Mouse (Mus musculus): ENCODE data around the gene Hspa2. TPM values are rescaled to one million over a fixed set of nuclear protein-coding genes. Genes with fewer than 3 reads are reported as not detected.
"Not testable (repeated sequence)": the region's sequence is repeated elsewhere in the genome, so short reads cannot be mapped to it uniquely, and the experiment has no call there.

Gene Hspa2
- polyA plus RNA-seq, 1 experiment from 2014 or later: 4.2 TPM

DNA sequence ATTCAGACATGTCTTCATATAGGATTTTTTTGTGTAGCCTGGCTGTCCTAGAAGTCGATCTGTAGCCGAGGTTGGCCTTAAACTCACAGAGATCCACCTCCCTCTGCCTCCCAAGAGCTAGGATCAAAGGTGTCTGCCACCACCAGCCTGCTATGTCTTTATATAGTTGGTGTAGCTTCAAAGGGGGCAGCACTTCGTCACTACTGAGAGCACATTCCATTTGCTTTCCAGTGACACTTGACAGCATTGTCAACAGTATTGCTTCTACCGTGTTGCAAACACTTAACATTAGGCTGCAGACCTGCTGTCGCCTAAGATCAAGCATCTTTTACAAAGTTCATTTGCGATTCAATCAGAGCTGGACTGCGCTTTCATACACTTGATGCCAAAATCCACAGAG is 30.1 kb downstream of the Hspa2 start:
- no peaks in the 10 kb centered on the region for H3K9me3 ChIP-seq (ENCODE audit: control insufficient read depth, low read length)
- no peak overlapping the region for H3K4me3 ChIP-seq (ENCODE audit: low read depth, low read length)
- DNase-seq (ENCODE audit: low spot score) (no peak), ATAC-seq (replicated peaks; ENCODE audit: low FRiP score) (no peak)
- H3K27ac ChIP-seq (ENCODE audit: low read depth, low read length): no peak overlapping the region
- peaks cover 24% of the 10 kb centered on the region for H3K27me3 ChIP-seq (replicated peaks; ENCODE audit: control insufficient read depth, insufficient read depth, low read length)
- no peaks in the 10 kb centered on the region for H3K36me3 ChIP-seq (ENCODE audit: control insufficient read depth, insufficient read depth, low read length)
- WGBS: 36% methylated on average over 7 of the region's 7 CpGs
- H3K9ac ChIP-seq (ENCODE audit: low read depth, low read length): no peak overlapping the region
- no peak overlapping the region for H3K4me2 ChIP-seq
- H3K4me1 ChIP-seq (replicated peaks; ENCODE audit: control insufficient read depth, insufficient read depth, low read length): no peaks in the 10 kb centered on the region

DNA sequence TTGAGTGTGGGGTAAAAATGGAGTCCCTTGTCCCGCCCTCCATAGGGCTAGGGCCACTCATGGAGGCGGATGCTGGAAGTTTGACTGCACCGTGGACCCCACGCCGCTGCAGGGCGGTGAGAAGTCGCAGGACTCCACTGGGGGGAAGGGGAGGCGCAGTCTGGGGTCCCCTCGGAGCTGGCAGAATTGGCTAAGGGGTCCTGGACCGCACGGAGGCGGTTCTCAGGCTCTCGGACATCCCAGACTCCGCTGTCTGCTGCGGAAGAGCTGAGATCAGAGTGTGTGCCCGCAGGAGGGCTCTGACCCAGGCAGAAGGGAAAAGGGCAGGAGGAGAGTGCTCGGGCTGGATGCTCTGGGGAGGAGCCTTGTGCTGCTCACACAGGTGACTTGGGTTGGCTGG is 31.1 kb downstream of the Hspa2 start:
- H3K4me2 ChIP-seq: peak overlapping the region; percentile 60
- H3K9ac ChIP-seq (ENCODE audit: low read depth, low read length): no peak overlapping the region
- ATAC-seq (replicated peaks; ENCODE audit: low FRiP score): no peak
- peak overlapping the region; percentile 36 for H3K4me3 ChIP-seq (ENCODE audit: low read depth, low read length)
- 5% methylated on average over 17 of the region's 17 CpGs for WGBS
- H3K4me1 ChIP-seq (replicated peaks; ENCODE audit: control insufficient read depth, insufficient read depth, low read length): no peaks in the 10 kb centered on the region
- no peaks in the 10 kb centered on the region for H3K36me3 ChIP-seq (ENCODE audit: control insufficient read depth, insufficient read depth, low read length)
- no peaks in the 10 kb centered on the region for H3K9me3 ChIP-seq (ENCODE audit: control insufficient read depth, low read length)
- peaks cover 24% of the 10 kb centered on the region for H3K27me3 ChIP-seq (replicated peaks; ENCODE audit: control insufficient read depth, insufficient read depth, low read length)
- no peak overlapping the region for H3K27ac ChIP-seq (ENCODE audit: low read depth, low read length)
- no peak for DNase-seq (ENCODE audit: low spot score)

DNA sequence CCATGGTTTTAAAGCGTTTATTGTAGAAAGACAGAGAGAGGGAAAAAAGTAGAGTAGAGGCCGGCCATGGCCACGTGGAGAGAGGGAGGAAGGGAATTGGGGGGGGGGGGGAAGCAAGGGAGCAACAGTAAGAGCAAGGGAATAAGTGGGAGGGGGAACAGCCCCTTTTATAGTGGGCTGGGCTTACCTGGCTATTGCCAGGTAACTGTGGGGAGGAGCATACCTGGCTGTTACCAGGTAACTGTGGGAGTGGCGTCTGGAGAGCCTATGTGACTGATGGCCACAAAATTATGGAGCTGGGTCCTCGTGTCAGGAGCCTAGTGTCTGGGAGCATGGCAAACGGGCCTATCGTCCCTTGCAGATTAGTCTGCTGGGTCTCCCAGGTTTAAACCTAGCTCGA is 31.6 kb downstream of the Hspa2 start:
- H3K4me2 ChIP-seq: peak overlapping the region; percentile 60
- DNase-seq (ENCODE audit: low spot score) (no peak), ATAC-seq (replicated peaks; ENCODE audit: low FRiP score) (no peak)
- no peak overlapping the region for H3K9ac ChIP-seq (ENCODE audit: low read depth, low read length)
- no peak overlapping the region for H3K4me3 ChIP-seq (ENCODE audit: low read depth, low read length)
- H3K9me3 ChIP-seq (ENCODE audit: control insufficient read depth, low read length): no peaks in the 10 kb centered on the region
- no peaks in the 10 kb centered on the region for H3K4me1 ChIP-seq (replicated peaks; ENCODE audit: control insufficient read depth, insufficient read depth, low read length)
- no peak overlapping the region for H3K27ac ChIP-seq (ENCODE audit: low read depth, low read length)
- no peaks in the 10 kb centered on the region for H3K36me3 ChIP-seq (ENCODE audit: control insufficient read depth, insufficient read depth, low read length)
- peaks cover 24% of the 10 kb centered on the region for H3K27me3 ChIP-seq (replicated peaks; ENCODE audit: control insufficient read depth, insufficient read depth, low read length)
- 33% methylated on average over 8 of the region's 8 CpGs for WGBS

DNA sequence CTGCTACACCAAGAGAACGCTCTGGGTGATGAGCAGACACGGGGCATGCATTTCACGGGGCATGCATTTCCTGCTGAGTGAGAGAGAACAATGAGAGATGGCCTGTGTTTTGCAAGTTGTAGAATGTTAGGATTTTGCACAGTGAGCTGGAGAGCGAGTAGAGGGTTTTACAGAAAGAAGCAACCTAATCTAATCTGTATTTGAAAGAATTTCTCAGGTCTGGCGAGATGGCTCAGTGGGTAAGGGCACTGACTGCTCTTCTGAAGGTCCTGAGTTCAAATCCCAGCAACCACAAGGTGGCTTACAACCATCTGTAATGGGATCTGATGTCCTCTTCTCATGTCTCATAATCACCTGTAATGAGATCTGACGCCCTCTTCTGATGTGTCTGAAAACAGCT is 39.5 kb downstream of the Hspa2 start:
- not testable (repeated sequence) for H3K9ac ChIP-seq (ENCODE audit: low read depth, low read length); H3K27me3 ChIP-seq (replicated peaks; ENCODE audit: control insufficient read depth, insufficient read depth, low read length); H3K4me1 ChIP-seq (replicated peaks; ENCODE audit: control insufficient read depth, insufficient read depth, low read length); H3K36me3 ChIP-seq (ENCODE audit: control insufficient read depth, insufficient read depth, low read length); H3K9me3 ChIP-seq (ENCODE audit: control insufficient read depth, low read length); H3K27ac ChIP-seq (ENCODE audit: low read depth, low read length); ATAC-seq (replicated peaks; ENCODE audit: low FRiP score); H3K4me2 ChIP-seq; DNase-seq (ENCODE audit: low spot score); H3K4me3 ChIP-seq (ENCODE audit: low read depth, low read length)
- 74% methylated on average over 6 of the region's 6 CpGs for WGBS

DNA sequence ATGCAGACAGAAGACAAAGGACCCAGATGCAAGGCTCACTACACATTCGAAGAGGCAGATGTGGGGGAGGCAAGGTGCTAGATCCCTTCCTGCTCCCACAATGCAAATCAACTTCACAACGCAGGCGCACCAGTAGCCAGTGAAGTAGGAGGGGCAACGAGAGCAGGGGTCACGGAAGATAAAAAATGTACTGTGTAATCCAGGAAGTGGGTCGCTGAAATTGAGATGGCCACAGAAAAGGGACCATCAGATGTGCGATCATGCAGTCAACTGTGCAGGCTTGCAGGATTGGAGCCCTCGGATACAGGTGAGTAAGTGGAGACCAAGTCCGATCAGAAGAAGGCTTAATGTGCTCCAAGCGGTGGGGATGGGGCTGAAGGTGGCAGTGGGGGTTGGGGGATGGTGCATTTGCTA is 40.4 kb downstream of the Hspa2 start:
- 48% methylated on average over 10 of the region's 10 CpGs for WGBS
- H3K4me2 ChIP-seq: peak overlapping the region; percentile 52
- no peaks in the 10 kb centered on the region for H3K27me3 ChIP-seq (replicated peaks; ENCODE audit: control insufficient read depth, insufficient read depth, low read length)
- no peaks in the 10 kb centered on the region for H3K36me3 ChIP-seq (ENCODE audit: control insufficient read depth, insufficient read depth, low read length)
- H3K4me3 ChIP-seq (ENCODE audit: low read depth, low read length): peak overlapping the region; percentile 46
- H3K27ac ChIP-seq (ENCODE audit: low read depth, low read length): no peak overlapping the region
- ATAC-seq (replicated peaks; ENCODE audit: low FRiP score): peak; percentile 36; the same call in 1 of the 2 replicates
- H3K9me3 ChIP-seq (ENCODE audit: control insufficient read depth, low read length): no peaks in the 10 kb centered on the region
- no peak for DNase-seq (ENCODE audit: low spot score)
- H3K4me1 ChIP-seq (replicated peaks; ENCODE audit: control insufficient read depth, insufficient read depth, low read length): no peaks in the 10 kb centered on the region
- H3K9ac ChIP-seq (ENCODE audit: low read depth, low read length): no peak overlapping the region

DNA sequence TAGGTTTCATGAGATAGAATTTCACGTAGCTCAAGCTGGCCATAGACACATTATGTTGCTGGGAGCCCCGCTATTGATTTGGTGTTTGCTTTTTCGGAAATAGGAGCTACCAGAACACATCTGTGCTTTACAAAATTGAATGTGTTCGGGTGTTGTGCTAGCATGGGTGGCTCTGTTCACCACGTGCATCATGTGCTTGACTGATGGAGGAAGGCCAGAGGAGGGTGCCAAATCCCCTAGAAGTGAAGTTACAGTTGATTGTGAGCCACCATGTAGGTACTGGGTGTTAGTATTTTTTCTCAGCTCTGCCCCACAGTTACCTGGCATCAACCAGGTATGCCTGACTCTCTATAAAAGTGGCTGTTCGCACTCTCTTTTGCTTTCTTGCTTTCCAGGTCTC is 40.9 kb downstream of the Hspa2 start:
- 65% methylated on average over 6 of the region's 6 CpGs for WGBS
- no peak overlapping the region for H3K9ac ChIP-seq (ENCODE audit: low read depth, low read length)
- peak overlapping the region; percentile 52 for H3K4me2 ChIP-seq
- H3K36me3 ChIP-seq (ENCODE audit: control insufficient read depth, insufficient read depth, low read length): no peaks in the 10 kb centered on the region
- no peak overlapping the region for H3K27ac ChIP-seq (ENCODE audit: low read depth, low read length)
- peak overlapping the region; percentile 46 for H3K4me3 ChIP-seq (ENCODE audit: low read depth, low read length)
- DNase-seq (ENCODE audit: low spot score) (no peak), ATAC-seq (replicated peaks; ENCODE audit: low FRiP score) (no peak)
- H3K4me1 ChIP-seq (replicated peaks; ENCODE audit: control insufficient read depth, insufficient read depth, low read length): no peaks in the 10 kb centered on the region
- H3K27me3 ChIP-seq (replicated peaks; ENCODE audit: control insufficient read depth, insufficient read depth, low read length): no peaks in the 10 kb centered on the region
- H3K9me3 ChIP-seq (ENCODE audit: control insufficient read depth, low read length): no peaks in the 10 kb centered on the region

DNA sequence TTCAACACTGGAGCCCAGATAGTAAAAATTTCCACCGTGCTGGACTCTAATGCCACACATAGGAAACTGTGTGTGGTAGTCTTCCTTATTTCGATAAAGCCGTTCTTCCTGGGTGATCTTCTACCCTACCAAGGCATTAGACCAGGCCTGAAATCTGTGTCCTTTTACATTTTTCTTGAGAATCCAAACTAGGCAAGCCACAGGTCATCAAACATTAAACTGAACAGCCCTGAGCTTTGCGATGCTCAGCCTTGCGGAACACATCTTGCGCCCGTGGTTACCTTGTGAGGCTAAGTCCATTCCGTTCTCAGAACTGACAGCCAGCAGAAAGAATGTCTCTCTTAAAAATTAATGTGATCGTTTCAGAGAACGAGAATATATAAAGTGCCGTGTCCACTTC is 42.2 kb downstream of the Hspa2 start:
- no peaks in the 10 kb centered on the region for H3K4me1 ChIP-seq (replicated peaks; ENCODE audit: control insufficient read depth, insufficient read depth, low read length)
- ATAC-seq (replicated peaks; ENCODE audit: low FRiP score) (no peak), DNase-seq (ENCODE audit: low spot score) (no peak)
- no peaks in the 10 kb centered on the region for H3K9me3 ChIP-seq (ENCODE audit: control insufficient read depth, low read length)
- H3K4me3 ChIP-seq (ENCODE audit: low read depth, low read length): no peak overlapping the region
- H3K27ac ChIP-seq (ENCODE audit: low read depth, low read length): no peak overlapping the region
- H3K27me3 ChIP-seq (replicated peaks; ENCODE audit: control insufficient read depth, insufficient read depth, low read length): no peaks in the 10 kb centered on the region
- H3K36me3 ChIP-seq (ENCODE audit: control insufficient read depth, insufficient read depth, low read length): no peaks in the 10 kb centered on the region
- H3K4me2 ChIP-seq: no peak overlapping the region
- H3K9ac ChIP-seq (ENCODE audit: low read depth, low read length): no peak overlapping the region
- 86% methylated on average over 11 of the region's 11 CpGs for WGBS

DNA sequence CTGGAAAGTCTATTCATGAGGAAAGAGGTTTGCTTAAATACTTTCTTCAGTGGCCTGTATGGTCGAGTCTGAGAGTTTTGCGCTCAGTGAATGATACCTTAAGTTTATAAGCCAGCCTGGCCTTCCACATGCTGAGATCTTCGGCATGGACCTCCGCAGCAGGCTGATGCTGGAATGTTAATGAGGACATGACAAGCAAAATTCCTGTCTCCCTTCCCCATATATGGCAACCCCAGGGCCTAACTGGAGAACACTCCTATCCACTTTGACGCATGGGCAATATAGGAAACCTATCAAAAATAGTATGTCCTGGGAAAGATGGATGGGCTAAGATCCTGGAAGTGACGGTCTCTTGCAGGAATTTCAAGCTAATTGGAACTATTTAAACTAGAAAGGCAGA is 44.2 kb downstream of the Hspa2 start:
- DNase-seq (ENCODE audit: low spot score): no peak
- H3K36me3 ChIP-seq (ENCODE audit: control insufficient read depth, insufficient read depth, low read length): no peaks in the 10 kb centered on the region
- no peaks in the 10 kb centered on the region for H3K4me1 ChIP-seq (replicated peaks; ENCODE audit: control insufficient read depth, insufficient read depth, low read length)
- no peak overlapping the region for H3K9ac ChIP-seq (ENCODE audit: low read depth, low read length)
- no peak overlapping the region for H3K4me2 ChIP-seq
- H3K27ac ChIP-seq (ENCODE audit: low read depth, low read length): no peak overlapping the region
- H3K9me3 ChIP-seq (ENCODE audit: control insufficient read depth, low read length): no peaks in the 10 kb centered on the region
- no peak for ATAC-seq (replicated peaks; ENCODE audit: low FRiP score)
- 72% methylated on average over 6 of the region's 6 CpGs for WGBS
- H3K4me3 ChIP-seq (ENCODE audit: low read depth, low read length): no peak overlapping the region
- H3K27me3 ChIP-seq (replicated peaks; ENCODE audit: control insufficient read depth, insufficient read depth, low read length): no peaks in the 10 kb centered on the region

DNA sequence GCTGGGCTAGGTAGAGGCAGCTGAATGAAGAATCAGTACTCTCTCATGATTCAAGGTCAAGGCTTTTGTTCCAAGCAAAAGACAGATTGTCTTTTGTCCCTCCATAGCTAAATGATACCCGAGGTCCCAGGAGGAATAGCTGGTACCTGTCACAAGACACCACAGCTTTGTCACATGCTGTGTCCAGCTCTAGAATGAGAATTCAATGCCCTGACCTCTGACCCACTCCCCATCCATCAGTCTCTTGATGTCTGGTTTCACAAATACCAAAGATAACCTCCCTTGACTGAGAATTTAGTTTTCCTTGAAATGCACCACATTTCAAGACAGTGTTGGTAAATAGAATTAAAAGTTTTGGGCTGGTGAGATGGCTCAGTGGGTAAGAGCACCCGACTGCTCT is 48.2 kb downstream of the Hspa2 start:
- ATAC-seq (replicated peaks; ENCODE audit: low FRiP score) (no peak), DNase-seq (ENCODE audit: low spot score) (no peak)
- no peak overlapping the region for H3K4me3 ChIP-seq (ENCODE audit: low read depth, low read length)
- no peaks in the 10 kb centered on the region for H3K9me3 ChIP-seq (ENCODE audit: control insufficient read depth, low read length)
- H3K4me1 ChIP-seq (replicated peaks; ENCODE audit: control insufficient read depth, insufficient read depth, low read length): no peaks in the 10 kb centered on the region
- WGBS: 51% methylated on average over 2 of the region's 2 CpGs
- H3K27ac ChIP-seq (ENCODE audit: low read depth, low read length): no peak overlapping the region
- no peak overlapping the region for H3K4me2 ChIP-seq
- H3K36me3 ChIP-seq (ENCODE audit: control insufficient read depth, insufficient read depth, low read length): no peaks in the 10 kb centered on the region
- no peaks in the 10 kb centered on the region for H3K27me3 ChIP-seq (replicated peaks; ENCODE audit: control insufficient read depth, insufficient read depth, low read length)
- no peak overlapping the region for H3K9ac ChIP-seq (ENCODE audit: low read depth, low read length)
